Mouse (Mus musculus) midbrain, embryonic 14.5 days (tissue): ENCODE data around the gene Gm10160. TPM values are rescaled to one million over a fixed set of nuclear protein-coding genes. Genes with fewer than 3 reads are reported as not detected.

Experiments
- ATAC-seq: fragments of 200-750 bp; cut with Nextera tagmentation; 2 replicates; pipeline ENCODE4 v1.8.0; 2017; ENCODE audit warnings: moderate number of reproducible peaks, moderate library complexity; ENCODE audit not compliant: low FRiP score, low TSS enrichment
- DNase-seq: peaks from one replicate; pipeline ENCODE4 v3.0.0-alpha.2; 2015
- H3K27ac ChIP-seq: fragments of 300-500 bp; sonication (generic); replicated peaks from 2 replicates; pipeline ENCODE4 v1.5.1; 2014; ENCODE audit warnings: mild to moderate bottlenecking, low read depth, low read length, moderate library complexity
- H3K27me3 ChIP-seq: fragments of 300-500 bp; sonication (generic); 2 replicates; pipeline ENCODE4 v1.6.1; 2014; ENCODE audit warnings: low read length, control low read depth, mixed read lengths; ENCODE audit not compliant: control insufficient read depth, insufficient read depth
- H3K36me3 ChIP-seq: fragments of 300-500 bp; sonication (generic); 2 replicates; pipeline ENCODE4 v1.6.1; 2014; ENCODE audit warnings: low read length, control low read depth; ENCODE audit not compliant: control insufficient read depth, insufficient read depth
- H3K4me1 ChIP-seq: fragments of 300-500 bp; sonication (generic); 2 replicates; pipeline ENCODE4 v1.6.1; 2014; ENCODE audit warnings: mild to moderate bottlenecking, antibody characterized with exemption, low read length, control low read depth; ENCODE audit not compliant: control insufficient read depth, insufficient read depth
- H3K4me2 ChIP-seq: fragments of 300-500 bp; sonication (generic); 2 replicates; pipeline ENCODE4 v1.6.1; 2014; ENCODE audit warnings: mild to moderate bottlenecking, low read length, moderate library complexity
- H3K4me3 ChIP-seq: fragments of 300-500 bp; sonication (generic); replicated peaks from 2 replicates; pipeline ENCODE4 v1.5.1; 2014; ENCODE audit warnings: low read depth, low read length
- H3K9ac ChIP-seq: fragments of 300-500 bp; sonication (generic); replicated peaks from 2 replicates; pipeline ENCODE4 v1.6.1; 2014; ENCODE audit warnings: mild to moderate bottlenecking, low read length, moderate library complexity
- H3K9me3 ChIP-seq: fragments of 300-500 bp; sonication (generic); 2 replicates; pipeline ENCODE4 v1.6.1; 2016; ENCODE audit warnings: low read length, control low read depth, mixed read lengths; ENCODE audit not compliant: control insufficient read depth
- WGBS: fragments of 180-500 bp; shearing (Covaris S2); extraction: QIAGEN DNeasy Blood & Tissue Kit; methylation state at CpG from one replicate; pipeline ENCODE4 v1.1.7; 2014; 5-methylcytosine and 5-hydroxymethylcytosine counted together
- polyA plus RNA-seq: library from polyadenylated mRNA; unstranded; fragments of >200 nt; fragmentation: Nextera tagmentation; extraction: Ambion mirVana; gene quantifications from 2 replicates; pipeline ENCODE4 v1.2.1, GENCODE M21; 2014

Gm10160 gene
- polyA plus RNA-seq, 1 experiment from 2014 or later: not detected

- Histone ChIP-seq H3K4me3 (peak within 1 kb of the TSS; percentile 78), H3K27ac (peak within 1 kb of the TSS; percentile 97), H3K4me1 (peaks cover 34% of the 10 kb centered on the region), H3K9me3 (no peaks in the 10 kb centered on the region), H3K4me2 (peak within 1 kb of the TSS; percentile 73), H3K27me3 (no peaks in the 10 kb centered on the region), H3K9ac (peak within 1 kb of the TSS; percentile 84), H3K36me3 (no peaks in the 10 kb centered on the region)
- peak; percentile 93 for ATAC-seq
- under 1% methylated on average over 56 of the region's 58 CpGs for WGBS
- peak; percentile 97 for DNase-seq
Measured at GRCm38 (mm10) chr7:81829379-81829894, 26.2 kb downstream of the Gm10160 start, which contains the start of gene Btbd1. TSS of gene Btbd1 (minus strand) at chr7:81829431.

GRCm38 (mm10) chr7:81828681-81829378, 26.8 kb downstream of the Gm10160 start:
- Histone ChIP-seq H3K9ac (peak overlapping the region; percentile 84), H3K9me3 (no peaks in the 10 kb centered on the region), H3K36me3 (no peaks in the 10 kb centered on the region), H3K4me3 (peak overlapping the region; percentile 78), H3K4me2 (peak overlapping the region; percentile 73), H3K4me1 (peaks cover 34% of the 10 kb centered on the region), H3K27ac (peak overlapping the region; percentile 97), H3K27me3 (no peaks in the 10 kb centered on the region)
- WGBS: under 1% methylated on average over 86 of the region's 91 CpGs
- ATAC-seq (peak; percentile 80), DNase-seq (peak; percentile 65)

GRCm38 (mm10) chr7:81827806-81828667, 27.6 kb downstream of the Gm10160 start:
- Histone ChIP-seq H3K27me3 (no peaks in the 10 kb centered on the region), H3K9ac (peak overlapping the region; percentile 84), H3K27ac (peak overlapping the region; percentile 97), H3K9me3 (no peaks in the 10 kb centered on the region), H3K36me3 (no peaks in the 10 kb centered on the region), H3K4me1 (peaks cover 34% of the 10 kb centered on the region), H3K4me2 (peak overlapping the region; percentile 73), H3K4me3 (peak overlapping the region; percentile 78)
- DNase-seq: no peak
- WGBS: 26% methylated on average over 17 of the region's 17 CpGs
- peak; percentile 14; the same call in 1 of the 2 replicates for ATAC-seq

GRCm38 (mm10) chr7:81825381-81825780, 30.2 kb downstream of the Gm10160 start:
- Histone ChIP-seq H3K27me3 (no peaks in the 10 kb centered on the region), H3K9me3 (no peaks in the 10 kb centered on the region), H3K4me1 (peaks cover 34% of the 10 kb centered on the region), H3K36me3 (no peaks in the 10 kb centered on the region), H3K4me2 (peak overlapping the region; percentile 26; the same call in 1 of the 2 replicates), H3K4me3 (no peak overlapping the region), H3K9ac (no peak overlapping the region), H3K27ac (no peak overlapping the region)
- peak; percentile 16 for DNase-seq
- no peak for ATAC-seq
- WGBS: 49% methylated on average over 3 of the region's 3 CpGs

- Histone ChIP-seq H3K4me1 (peaks cover 34% of the 10 kb centered on the region), H3K27me3 (no peaks in the 10 kb centered on the region), H3K27ac (no peak overlapping the region), H3K9me3 (no peaks in the 10 kb centered on the region), H3K4me2 (peak overlapping the region; percentile 26; the same call in 1 of the 2 replicates), H3K4me3 (no peak overlapping the region), H3K9ac (no peak overlapping the region), H3K36me3 (no peaks in the 10 kb centered on the region)
- DNase-seq: no peak
- WGBS: 83% methylated on average over 3 of the region's 3 CpGs
- no peak for ATAC-seq
Measured at GRCm38 (mm10) chr7:81824906-81825305, 30.7 kb downstream of the Gm10160 start.

- Histone ChIP-seq H3K4me3 (no peak overlapping the region), H3K27me3 (no peaks in the 10 kb centered on the region), H3K9me3 (no peaks in the 10 kb centered on the region), H3K9ac (no peak overlapping the region), H3K4me1 (peaks cover 4% of the 10 kb centered on the region; the same call in 1 of the 2 replicates), H3K4me2 (no peak overlapping the region), H3K36me3 (peaks cover 9% of the 10 kb centered on the region; the same call in 1 of the 2 replicates), H3K27ac (no peak overlapping the region)
- no peak for ATAC-seq
- 61% methylated on average over 5 of the region's 5 CpGs for WGBS
- peak; percentile 31 for DNase-seq
Measured at GRCm38 (mm10) chr7:81806067-81806466, 49.5 kb downstream of the Gm10160 start.

Other genes starting within 250 kb of the Gm10160 start
- 19.1 and 21.7 TPM in 2 replicates for gene Homer2, start 148.3 kb downstream of the Gm10160 start, polyA plus RNA-seq
- gene Ramac, start 92.9 kb downstream of the Gm10160 start, polyA plus RNA-seq: 151 and 157 TPM in 2 replicates
- 48.8 and 57.5 TPM in 2 replicates for gene 3110040N11Rik, start 66.3 kb downstream of the Gm10160 start, polyA plus RNA-seq
- gene Btbd1, start 26.4 kb downstream of the Gm10160 start, polyA plus RNA-seq: 87.9 and 134 TPM in 2 replicates
- 6.7 and 10.9 TPM in 2 replicates for gene Tm6sf1, start 3.2 kb upstream of the Gm10160 start, polyA plus RNA-seq
- 99.2 and 99.4 TPM in 2 replicates for gene Hdgfl3, start 78.7 kb upstream of the Gm10160 start, polyA plus RNA-seq
- gene Bnc1, start 136.5 kb upstream of the Gm10160 start, polyA plus RNA-seq: 0.27 and 0.30 TPM in 2 replicates